Mouse (Mus musculus) liver, embryonic 12.5 days (tissue): ENCODE results near the gene Dscam. TPM values are rescaled to one million over a fixed set of nuclear protein-coding genes. Genes with fewer than 3 reads are reported as not detected.

Experiments used
- ATAC-seq: fragments of 200-750 bp; cut with Nextera tagmentation; 2 replicates; pipeline ENCODE4 v1.8.0; 2017; ENCODE audit warnings: moderate number of reproducible peaks, mild to moderate bottlenecking, moderate library complexity
- H3K27ac ChIP-seq: fragments of 300-500 bp; sonication (generic); 2 replicates; pipeline ENCODE4 v1.5.1; 2016; ENCODE audit warnings: mild to moderate bottlenecking
- H3K27me3 ChIP-seq: fragments of 300-500 bp; sonication (generic); replicated peaks from 2 replicates; pipeline ENCODE4 v1.6.1; 2016; ENCODE audit warnings: mild to moderate bottlenecking, moderate library complexity
- H3K36me3 ChIP-seq: fragments of 300-500 bp; sonication (generic); 2 replicates; pipeline ENCODE4 v1.6.1; 2016; ENCODE audit warnings: mild to moderate bottlenecking, moderate library complexity
- H3K4me1 ChIP-seq: fragments of 300-500 bp; sonication (generic); 2 replicates; pipeline ENCODE4 v1.6.1; 2016
- H3K4me2 ChIP-seq: fragments of 300-500 bp; sonication (generic); 2 replicates; pipeline ENCODE4 v1.6.1; 2016; ENCODE audit warnings: mild to moderate bottlenecking, moderate library complexity
- H3K4me3 ChIP-seq: fragments of 300-500 bp; sonication (generic); 2 replicates; pipeline ENCODE4 v1.5.1; 2016; ENCODE audit warnings: mild to moderate bottlenecking, moderate library complexity
- H3K9ac ChIP-seq: fragments of 300-500 bp; sonication (generic); 2 replicates; pipeline ENCODE4 v1.6.1; 2016; ENCODE audit warnings: mild to moderate bottlenecking, moderate library complexity
- H3K9me3 ChIP-seq: fragments of 300-500 bp; sonication (generic); replicated peaks from 2 replicates; pipeline ENCODE4 v1.6.1; 2016; ENCODE audit warnings: mild to moderate bottlenecking, moderate library complexity
- WGBS: fragments of 180-500 bp; shearing (Covaris S2); methylation state at CpG from one replicate; pipeline ENCODE4 v1.1.7; 2016; ENCODE audit not compliant: insufficient replicate concordance; 5-methylcytosine and 5-hydroxymethylcytosine counted together
- polyA plus RNA-seq: library from polyadenylated mRNA; unstranded; fragments of >200 nt; fragmentation: Nextera tagmentation; extraction: Ambion mirVana; gene quantifications from 2 replicates; pipeline ENCODE4 v1.2.1, GENCODE M21; 2016

Gene Dscam
- polyA plus RNA-seq, 1 experiment from 2014 or later, result not detected

GRCm38 (mm10) chr16:97061390-97061789 lies 109.2 kb downstream of the Dscam start:
- Histone ChIP-seq H3K4me2 (no peak overlapping the region), H3K27me3 (no peaks in the 10 kb centered on the region; the same call in 1 of the 2 replicates), H3K9me3 (no peaks in the 10 kb centered on the region), H3K36me3 (no peaks in the 10 kb centered on the region), H3K4me1 (no peaks in the 10 kb centered on the region), H3K4me3 (no peak overlapping the region), H3K9ac (no peak overlapping the region), H3K27ac (no peak overlapping the region)
- WGBS, result 67% methylated on average over 7 of the region's 7 CpGs
- no peak for ATAC-seq

DNA sequence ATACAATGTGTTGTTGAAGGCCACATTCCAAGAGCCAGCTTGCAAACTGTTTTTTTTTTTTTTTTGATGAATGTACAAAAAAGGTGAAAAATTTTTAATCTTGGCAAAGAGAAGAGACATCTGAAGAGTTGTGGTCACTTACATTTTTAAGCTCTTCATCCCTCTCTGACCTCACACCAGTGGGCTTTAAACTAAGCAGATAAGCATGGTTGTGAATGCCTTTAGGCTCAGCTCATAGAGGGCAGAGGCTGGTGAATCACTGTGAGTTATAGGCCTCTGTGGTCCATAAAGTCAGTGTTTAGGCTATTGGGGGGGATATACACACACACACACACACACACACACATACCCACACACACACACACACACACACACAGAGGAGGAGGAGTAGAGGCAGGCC lies 109.8 kb downstream of the Dscam start:
- Histone ChIP-seq H3K9ac (no peak overlapping the region), H3K4me3 (no peak overlapping the region), H3K4me2 (no peak overlapping the region), H3K4me1 (no peaks in the 10 kb centered on the region), H3K9me3 (no peaks in the 10 kb centered on the region), H3K27ac (no peak overlapping the region), H3K36me3 (no peaks in the 10 kb centered on the region), H3K27me3 (no peaks in the 10 kb centered on the region; the same call in 1 of the 2 replicates)
- no peak for ATAC-seq

DNA sequence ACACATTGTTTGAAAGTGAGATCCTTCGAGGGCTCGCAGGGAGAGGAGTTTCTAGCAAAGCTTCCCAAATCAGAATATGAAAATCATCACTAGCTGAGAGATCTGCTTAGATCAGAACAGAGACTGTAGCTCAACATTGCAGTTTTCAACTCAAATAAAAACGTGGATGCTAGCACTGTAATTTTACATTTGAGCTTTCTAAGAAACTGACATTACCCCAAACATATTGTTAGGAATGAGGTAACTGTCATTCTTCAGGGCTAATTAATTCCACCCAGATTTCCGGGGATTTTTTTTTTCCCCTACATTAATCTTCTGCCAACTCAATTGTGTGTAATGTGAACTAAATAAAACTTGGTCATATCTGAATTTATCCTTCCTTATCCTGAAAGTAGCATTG lies 110.3 kb downstream of the Dscam start:
- Histone ChIP-seq H3K27me3 (no peaks in the 10 kb centered on the region; the same call in 1 of the 2 replicates), H3K4me3 (no peak overlapping the region), H3K27ac (no peak overlapping the region), H3K36me3 (no peaks in the 10 kb centered on the region), H3K9me3 (no peaks in the 10 kb centered on the region), H3K4me2 (no peak overlapping the region), H3K9ac (no peak overlapping the region), H3K4me1 (no peaks in the 10 kb centered on the region)
- 61% methylated on average over 4 of the region's 4 CpGs for WGBS
- no peak for ATAC-seq

GRCm38 (mm10) chr16:97035271-97035670 lies 135.3 kb downstream of the Dscam start:
- Histone ChIP-seq H3K27ac (no peak overlapping the region), H3K4me1 (0 out of 2 replicates have a peak, but pooled peaks cover 4% of the 10 kb centered on the region), H3K9ac (no peak overlapping the region), H3K27me3 (0 out of 2 replicates have a peak, but pooled peaks cover 5% of the 10 kb centered on the region), H3K4me3 (no peak overlapping the region), H3K4me2 (no peak overlapping the region), H3K9me3 (no peaks in the 10 kb centered on the region), H3K36me3 (no peaks in the 10 kb centered on the region)
- 64% methylated on average over 4 of the region's 4 CpGs for WGBS
- ATAC-seq, result no peak

DNA sequence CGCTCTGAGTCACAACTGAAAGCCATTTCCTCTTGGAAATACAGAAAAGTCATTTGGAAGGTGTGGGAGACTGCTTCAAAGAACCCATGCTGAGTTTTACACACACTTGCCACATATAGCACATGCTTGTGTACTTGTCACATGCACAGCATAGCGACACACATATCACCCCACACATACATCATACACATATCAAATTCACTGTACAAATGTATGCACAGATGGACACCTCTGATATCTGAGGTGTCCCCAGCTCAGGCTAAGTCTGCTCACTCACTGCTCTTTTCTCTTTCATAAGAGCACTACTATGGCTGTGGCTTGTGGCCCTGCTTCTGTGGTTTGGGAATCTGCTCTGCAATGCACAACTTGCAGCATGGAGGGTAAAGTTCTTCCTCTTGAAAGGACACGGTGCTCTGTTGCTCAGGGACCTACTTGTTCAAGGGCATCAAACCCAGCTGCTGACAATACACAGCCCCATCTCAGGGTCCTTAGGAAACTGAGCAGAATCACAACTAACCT lies 137.0 kb downstream of the Dscam start:
- Histone ChIP-seq H3K4me1 (0 out of 2 replicates have a peak, but pooled peaks cover 4% of the 10 kb centered on the region), H3K36me3 (no peaks in the 10 kb centered on the region), H3K27ac (no peak overlapping the region), H3K9me3 (no peaks in the 10 kb centered on the region), H3K9ac (no peak overlapping the region), H3K4me2 (no peak overlapping the region), H3K4me3 (no peak overlapping the region), H3K27me3 (no peaks in the 10 kb centered on the region)
- ATAC-seq, result peak; percentile 46; the same call in 1 of the 2 replicates
- 57% methylated on average over 3 of the region's 3 CpGs for WGBS

- H3K4me3 ChIP-seq, result no peak overlapping the region
- no peak overlapping the region for H3K27ac ChIP-seq
- H3K36me3 ChIP-seq, result no peaks in the 10 kb centered on the region
- 71% methylated on average over 1 of the region's 1 CpGs for WGBS
- no peaks in the 10 kb centered on the region for H3K27me3 ChIP-seq
- no peak for ATAC-seq
- H3K9ac ChIP-seq, result no peak overlapping the region
- H3K4me1 ChIP-seq, result no peaks in the 10 kb centered on the region
- H3K4me2 ChIP-seq, result no peak overlapping the region
- no peaks in the 10 kb centered on the region for H3K9me3 ChIP-seq
Observed at GRCm38 (mm10) chr16:97027701-97028100, 142.9 kb downstream of the Dscam start.

GRCm38 (mm10) chr16:97026803-97027202 lies 143.7 kb downstream of the Dscam start:
- H3K27me3 ChIP-seq, result no peaks in the 10 kb centered on the region
- WGBS, result 74% methylated on average over 5 of the region's 5 CpGs

GRCm38 (mm10) chr16:97024406-97024805 lies 146.1 kb downstream of the Dscam start:
- Histone ChIP-seq H3K4me3 (no peak overlapping the region), H3K4me2 (no peak overlapping the region), H3K27me3 (no peaks in the 10 kb centered on the region), H3K4me1 (no peaks in the 10 kb centered on the region), H3K9me3 (no peaks in the 10 kb centered on the region), H3K27ac (no peak overlapping the region), H3K9ac (no peak overlapping the region), H3K36me3 (no peaks in the 10 kb centered on the region)
- no peak for ATAC-seq
- WGBS, result 30% methylated on average over 4 of the region's 4 CpGs

More at GRCm38 (mm10) chr16:97026803-97027202, 143.7 kb downstream of the Dscam start:
- H3K27ac ChIP-seq, result no peak overlapping the region
- H3K4me1 ChIP-seq, result no peaks in the 10 kb centered on the region
- H3K4me2 ChIP-seq, result no peak overlapping the region
- H3K4me3 ChIP-seq, result no peak overlapping the region
- H3K9ac ChIP-seq, result no peak overlapping the region
- ATAC-seq, result no peak
- H3K36me3 ChIP-seq, result no peaks in the 10 kb centered on the region
- H3K9me3 ChIP-seq, result no peaks in the 10 kb centered on the region

DNA sequence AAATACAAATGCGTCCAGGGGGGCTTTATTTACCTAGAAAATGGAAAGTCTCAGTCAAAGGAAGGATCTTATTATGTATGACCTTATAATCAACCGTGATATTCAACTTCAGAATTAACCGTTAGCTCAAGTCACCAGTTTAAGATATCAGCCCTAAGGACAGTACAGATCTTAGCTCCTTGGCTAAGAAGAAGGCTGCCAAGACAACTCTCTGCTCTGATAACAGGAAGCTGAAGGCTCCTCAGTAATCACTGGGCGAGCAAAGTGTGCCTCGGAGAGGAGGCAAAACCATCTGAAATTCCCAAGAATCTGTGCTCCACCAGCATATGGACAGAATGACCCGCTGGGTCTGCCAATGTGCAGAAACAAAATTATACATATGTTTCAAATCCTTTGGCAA lies 149.1 kb downstream of the Dscam start:
- H3K4me3 ChIP-seq, result no peak overlapping the region
- 64% methylated on average over 6 of the region's 6 CpGs for WGBS
- H3K27ac ChIP-seq, result no peak overlapping the region
- H3K4me1 ChIP-seq, result peaks cover 19% of the 10 kb centered on the region
- H3K9me3 ChIP-seq, result no peaks in the 10 kb centered on the region
- H3K4me2 ChIP-seq, result no peak overlapping the region
- H3K36me3 ChIP-seq, result no peaks in the 10 kb centered on the region
- no peak for ATAC-seq
- H3K9ac ChIP-seq, result no peak overlapping the region
- 0 out of 2 replicates have a peak, but pooled peaks cover 4% of the 10 kb centered on the region for H3K27me3 ChIP-seq

GRCm38 (mm10) chr16:97018304-97018703 lies 152.2 kb downstream of the Dscam start:
- no peaks in the 10 kb centered on the region for H3K36me3 ChIP-seq
- 0 out of 2 replicates have a peak, but pooled peaks cover 4% of the 10 kb centered on the region for H3K27me3 ChIP-seq
- no peak overlapping the region for H3K4me2 ChIP-seq
- ATAC-seq, result no peak
- H3K4me3 ChIP-seq, result no peak overlapping the region
- H3K27ac ChIP-seq, result no peak overlapping the region
- no peaks in the 10 kb centered on the region for H3K9me3 ChIP-seq
- H3K9ac ChIP-seq, result no peak overlapping the region
- H3K4me1 ChIP-seq, result peaks cover 29% of the 10 kb centered on the region
- 60% methylated on average over 5 of the region's 5 CpGs for WGBS

DNA sequence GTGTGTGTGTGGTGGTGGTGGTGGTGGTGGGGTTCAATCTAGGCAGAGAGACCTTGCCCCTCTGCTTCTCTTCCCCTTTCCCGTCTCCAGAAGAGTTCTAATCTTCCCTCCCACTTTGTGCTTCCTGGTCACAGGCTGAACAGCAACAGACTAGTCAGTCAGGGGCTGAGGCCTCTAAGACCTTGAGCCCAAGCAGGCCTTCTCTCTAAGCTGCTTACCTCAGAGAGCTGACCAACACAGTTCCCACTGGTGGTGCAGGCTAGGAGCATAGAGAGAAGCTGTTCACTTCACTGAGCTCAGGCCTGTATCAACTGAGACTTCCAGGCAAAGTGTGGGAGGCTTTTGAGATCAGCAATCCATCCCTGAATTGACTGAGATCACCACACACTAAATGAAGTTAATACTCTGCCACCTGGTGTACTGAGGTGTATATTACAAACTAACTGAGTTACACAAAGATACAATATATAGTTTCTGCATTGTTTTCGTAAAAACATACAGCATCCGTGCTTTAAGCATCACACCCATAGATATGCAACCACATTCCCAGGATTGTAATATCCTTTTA lies 153.3 kb downstream of the Dscam start:
- Histone ChIP-seq H3K36me3 (no peaks in the 10 kb centered on the region), H3K4me3 (no peak overlapping the region), H3K9me3 (no peaks in the 10 kb centered on the region), H3K4me2 (no peak overlapping the region), H3K4me1 (peaks cover 30% of the 10 kb centered on the region), H3K27me3 (peaks cover 4% of the 10 kb centered on the region; the same call in 1 of the 2 replicates), H3K9ac (peak overlapping the region; percentile 35; the same call in 1 of the 2 replicates), H3K27ac (no peak overlapping the region)
- ATAC-seq, result peak; percentile 58
- 47% methylated on average over 3 of the region's 3 CpGs for WGBS

DNA sequence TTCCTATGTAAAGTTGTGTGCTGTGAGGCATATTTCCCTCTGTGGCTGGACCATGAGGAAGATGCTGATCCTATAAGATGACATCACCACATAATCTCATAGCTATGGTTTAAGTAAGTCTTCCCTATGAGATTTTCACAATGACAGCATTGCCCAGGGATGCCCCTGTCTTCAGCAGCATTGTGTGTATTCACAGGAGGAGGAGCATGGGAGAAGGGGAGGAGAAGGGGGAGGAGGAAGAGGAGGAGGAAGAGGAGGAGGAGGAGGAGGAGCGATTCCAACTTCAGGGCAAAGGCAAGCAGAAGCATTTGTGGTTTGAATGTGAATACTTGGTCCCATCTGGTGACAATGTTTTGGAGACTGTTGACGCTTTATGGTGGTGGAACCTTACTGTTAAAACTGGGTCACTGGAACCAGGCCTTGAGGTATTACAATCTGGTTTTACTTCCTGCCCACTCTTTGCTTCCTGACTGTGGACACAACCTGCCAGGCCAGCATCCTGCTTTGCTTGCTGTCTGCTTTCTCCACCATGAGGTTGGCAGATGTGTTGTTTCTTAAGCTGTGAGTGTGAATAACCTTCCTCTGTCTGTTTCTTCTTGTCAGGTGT lies 154.2 kb downstream of the Dscam start:
- 53% methylated on average over 2 of the region's 2 CpGs for WGBS
- Histone ChIP-seq H3K4me2 (no peak overlapping the region), H3K9me3 (no peaks in the 10 kb centered on the region), H3K27me3 (peaks cover 4% of the 10 kb centered on the region; the same call in 1 of the 2 replicates), H3K4me1 (peaks cover 30% of the 10 kb centered on the region), H3K27ac (no peak overlapping the region), H3K36me3 (no peaks in the 10 kb centered on the region), H3K9ac (peak overlapping the region; percentile 35; the same call in 1 of the 2 replicates), H3K4me3 (no peak overlapping the region)
- peak; percentile 68; the same call in 1 of the 2 replicates for ATAC-seq
